Mouse (Mus musculus): Measurements from ENCODE around the gene Gm33543.

Gene Gm33543

GRCm38 (mm10) chr10:95836530-95837264 is 6.0 kb downstream of the Gm33543 start:
- no peak for DNase-seq (ENCODE audit: inconsistent age in 2 of 2, low spot score in 1 of 2)

- DNase-seq (ENCODE audit: inconsistent age in 2 of 2, low spot score in 1 of 2) = no peak
Measured at GRCm38 (mm10) chr10:95830891-95831290, 11.8 kb downstream of the Gm33543 start.

GRCm38 (mm10) chr10:95829471-95829870 is 13.3 kb downstream of the Gm33543 start:
- no peak for DNase-seq (ENCODE audit: inconsistent age in 2 of 2, low spot score in 1 of 2)

- DNase-seq (ENCODE audit: inconsistent age in 2 of 2, low spot score in 1 of 2) = no peak
Measured at GRCm38 (mm10) chr10:95828374-95828773, 14.4 kb downstream of the Gm33543 start.

- DNase-seq (ENCODE audit: inconsistent age in 2 of 2, low spot score in 1 of 2) = no peak
Measured at GRCm38 (mm10) chr10:95825651-95826050, 17.1 kb downstream of the Gm33543 start.

GRCm38 (mm10) chr10:95818506-95818905 is 24.2 kb downstream of the Gm33543 start:
- no peak for DNase-seq (ENCODE audit: inconsistent age in 2 of 2, low spot score in 1 of 2)

- peak; percentile 16 to 69 for DNase-seq (ENCODE audit: inconsistent age in 2 of 2, low spot score in 1 of 2)
Measured at GRCm38 (mm10) chr10:95817419-95818161, 25.1 kb downstream of the Gm33543 start.

- no peak for DNase-seq (ENCODE audit: inconsistent age in 2 of 2, low spot score in 1 of 2)
Measured at GRCm38 (mm10) chr10:95814351-95814750, 28.4 kb downstream of the Gm33543 start.

- DNase-seq (ENCODE audit: inconsistent age in 2 of 2, low spot score in 1 of 2) = no peak
Measured at GRCm38 (mm10) chr10:95811869-95812268, 30.9 kb downstream of the Gm33543 start.

- DNase-seq (ENCODE audit: inconsistent age in 2 of 2, low spot score in 1 of 2) = peak in 1 of 2 experiments; percentile 29
Measured at GRCm38 (mm10) chr10:95801443-95801811, 41.3 kb downstream of the Gm33543 start.

- peak in 1 of 2 experiments; percentile 46 for DNase-seq (ENCODE audit: inconsistent age in 2 of 2, low spot score in 1 of 2)
Measured at GRCm38 (mm10) chr10:95800693-95801442, 41.9 kb downstream of the Gm33543 start.

- no peak for DNase-seq (ENCODE audit: inconsistent age in 2 of 2, low spot score in 1 of 2)
Measured at GRCm38 (mm10) chr10:95797645-95798395, 44.9 kb downstream of the Gm33543 start.

GRCm38 (mm10) chr10:95795500-95795899 is 47.2 kb downstream of the Gm33543 start:
- no peak for DNase-seq (ENCODE audit: inconsistent age in 2 of 2, low spot score in 1 of 2)

GRCm38 (mm10) chr10:95794706-95795105 is 48.0 kb downstream of the Gm33543 start:
- DNase-seq (ENCODE audit: inconsistent age in 2 of 2, low spot score in 1 of 2) = no peak

GRCm38 (mm10) chr10:95791427-95791804 is 51.3 kb downstream of the Gm33543 start:
- DNase-seq (ENCODE audit: inconsistent age in 2 of 2, low spot score in 1 of 2) = no peak

- peak in 1 of 2 experiments; percentile 42 for DNase-seq (ENCODE audit: inconsistent age in 2 of 2, low spot score in 1 of 2)
Measured at GRCm38 (mm10) chr10:95790771-95791426, 51.8 kb downstream of the Gm33543 start.

GRCm38 (mm10) chr10:95787176-95787575 is 55.6 kb downstream of the Gm33543 start:
- no peak for DNase-seq (ENCODE audit: inconsistent age in 2 of 2, low spot score in 1 of 2)

GRCm38 (mm10) chr10:95784837-95785236 is 57.9 kb downstream of the Gm33543 start:
- no peak for DNase-seq (ENCODE audit: inconsistent age in 2 of 2, low spot score in 1 of 2)

GRCm38 (mm10) chr10:95780881-95781600 is 61.7 kb downstream of the Gm33543 start:
- peak in 1 of 2 experiments; percentile 31 for DNase-seq (ENCODE audit: inconsistent age in 2 of 2, low spot score in 1 of 2)

Measured in adrenal gland, adult (tissue).